Mouse (Mus musculus) cortical plate, adult 2 months (tissue): ENCODE measurements around the gene Alg5. TPM values are rescaled to one million over a fixed set of nuclear protein-coding genes. Genes with fewer than 3 reads are reported as not detected.
A peak's percentile ranks its signal among the peaks of the same experiment; 100 is the strongest.

ENCODE experiments used
- H3K27ac ChIP-seq: fragments of 200-500 bp; 2 replicates; pipeline ENCODE4 v1.5.1; 2012; ENCODE audit warnings: low read length, control low read depth, inconsistent platforms; ENCODE audit not compliant: insufficient read depth
- H3K4me1 ChIP-seq: fragments of 200-500 bp; 2 replicates; pipeline ENCODE4 v1.6.1; 2011; ENCODE audit warnings: low read length; ENCODE audit not compliant: control insufficient read depth, insufficient read depth
- H3K4me3 ChIP-seq: fragments of 200-500 bp; 2 replicates; pipeline ENCODE4 v1.5.1; 2011; ENCODE audit warnings: mild to moderate bottlenecking, low read length, control low read depth; ENCODE audit not compliant: insufficient read depth
- CTCF ChIP-seq: fragments of 200-500 bp; IDR thresholded peaks from 2 replicates; pipeline ENCODE4 v1.5.1; 2011; ENCODE audit warnings: mild to moderate bottlenecking, control low read depth, low read length; ENCODE audit not compliant: insufficient read depth; ENCODE audit errors: extremely low read depth
- POLR2A ChIP-seq: fragments of 200-500 bp; IDR thresholded peaks from 2 replicates; pipeline ENCODE4 v1.6.1; 2011; ENCODE audit warnings: mild to moderate bottlenecking, low read length, control low read depth; ENCODE audit not compliant: insufficient read depth; ENCODE audit errors: extremely low read depth
- polyA plus RNA-seq: library from polyadenylated mRNA; depleted of rRNA; stranded (reverse); fragments of >200 nt; gene quantifications from 2 replicates; pipeline ENCODE4 v1.2.3, GENCODE M21; 2012

The Alg5 gene
- polyA plus RNA-seq, 1 experiment, result 23.2 TPM

GRCm38 (mm10) chr3:54736101-54736927, 975 bp downstream of the Alg5 start:
- no peak overlapping the region for H3K27ac ChIP-seq
- TF ChIP-seq POLR2A (no peak), CTCF (no peak)

GRCm38 (mm10) chr3:54737317-54737716, 2.0 kb downstream of the Alg5 start:
- Histone ChIP-seq H3K27ac (no peak overlapping the region), H3K4me3 (no peak overlapping the region), H3K4me1 (peaks cover 3% of the 10 kb centered on the region)
- TF ChIP-seq CTCF, result no peak
- TF ChIP-seq POLR2A, result no peak

More at GRCm38 (mm10) chr3:54736101-54736927, 975 bp downstream of the Alg5 start:
- H3K4me1 ChIP-seq, result peaks cover 3% of the 10 kb centered on the region
- H3K4me3 ChIP-seq, result peak overlapping the region; percentile 98

- no peak for TF ChIP-seq POLR2A
- no peak for TF ChIP-seq CTCF
- no peak overlapping the region for H3K4me3 ChIP-seq
- H3K4me1 ChIP-seq, result no peaks in the 10 kb centered on the region
- no peak overlapping the region for H3K27ac ChIP-seq
Observed at GRCm38 (mm10) chr3:54741965-54742364, 6.6 kb downstream of the Alg5 start.

- TF ChIP-seq POLR2A (no peak), CTCF (peak; percentile 34; the same call in 1 of the 2 replicates)
Observed at GRCm38 (mm10) chr3:54745799-54746198, 10.5 kb downstream of the Alg5 start.

GRCm38 (mm10) chr3:54753411-54753810, 18.1 kb downstream of the Alg5 start:
- TF ChIP-seq POLR2A (no peak), CTCF (no peak)
- Histone ChIP-seq H3K4me1 (no peaks in the 10 kb centered on the region), H3K27ac (no peak overlapping the region), H3K4me3 (no peak overlapping the region)

More at GRCm38 (mm10) chr3:54745799-54746198, 10.5 kb downstream of the Alg5 start:
- Histone ChIP-seq H3K27ac (no peak overlapping the region), H3K4me1 (no peaks in the 10 kb centered on the region), H3K4me3 (no peak overlapping the region)

- Histone ChIP-seq H3K4me3 (peak within 1 kb of the TSS; percentile 52), H3K27ac (peak within 1 kb of the TSS; percentile 61), H3K4me1 (no peaks in the 10 kb centered on the region)
- TF ChIP-seq POLR2A (no peak), CTCF (no peak)
Observed at GRCm38 (mm10) chr3:54755145-54756041, 20.1 kb downstream of the Alg5 start, which contains the start of gene Smad9. Gene Smad9, plus strand, starts transcription at chr3:54755582.

- Histone ChIP-seq H3K27ac (no peak overlapping the region), H3K4me3 (peak overlapping the region; percentile 52), H3K4me1 (no peaks in the 10 kb centered on the region)
- TF ChIP-seq POLR2A, result 0 out of 2 replicates have a peak, but pooled peaks have one; percentile 21
- no peak for TF ChIP-seq CTCF
Observed at GRCm38 (mm10) chr3:54756058-54756457, 20.7 kb downstream of the Alg5 start.

GRCm38 (mm10) chr3:54757446-54757845, 22.1 kb downstream of the Alg5 start:
- no peak for TF ChIP-seq POLR2A
- no peak for TF ChIP-seq CTCF
- Histone ChIP-seq H3K4me3 (no peak overlapping the region), H3K4me1 (no peaks in the 10 kb centered on the region), H3K27ac (no peak overlapping the region)

- no peaks in the 10 kb centered on the region for H3K4me1 ChIP-seq
- H3K4me3 ChIP-seq, result no peak overlapping the region
- no peak for TF ChIP-seq POLR2A
- TF ChIP-seq CTCF, result no peak
- no peak overlapping the region for H3K27ac ChIP-seq
Observed at GRCm38 (mm10) chr3:54759211-54759610, 23.9 kb downstream of the Alg5 start.
